Mouse (Mus musculus): ENCODE results near the gene Pole. TPM values are rescaled to one million over a fixed set of nuclear protein-coding genes. Genes with fewer than 3 reads are reported as not detected.

Gene Pole
- total RNA-seq, 2 experiments from 2014 or later = 1.3 TPM

Other genes starting within 250 kb of the Pole start
- 10 to 100 TPM in 1 of 2 experiments, 1 to 10 TPM in 1; 8.1 to 10.3 TPM for gene Gm17655, start 213.8 kb upstream of the Pole start, total RNA-seq (2021)
- under 1 TPM; 0.25 to 0.53 TPM for gene Gm35315, start 191.9 kb upstream of the Pole start, total RNA-seq (2021)
- 10 to 100 TPM in 1 of 2 experiments, 1 to 10 TPM in 1; 9.6 to 12.8 TPM for gene Plcxd1, start 186.3 kb upstream of the Pole start, total RNA-seq (2021)
- 10 to 100 TPM; 80.5 to 95.6 TPM for gene Gtpbp6, start 178.1 kb upstream of the Pole start, total RNA-seq (2021)
- gene Zfp605, start 176.2 kb upstream of the Pole start, total RNA-seq (2021) = 10 to 100 TPM; 17.4 to 18.6 TPM
- 10 to 100 TPM; 51.3 to 54.7 TPM for gene Chfr, start 150.5 kb upstream of the Pole start, total RNA-seq (2021)
- gene Golga3, start 109.6 kb upstream of the Pole start, total RNA-seq (2021) = 10 to 100 TPM; 42.3 to 44.4 TPM
- 10 to 100 TPM; 37.5 to 46.0 TPM for gene Ankle2, start 55.3 kb upstream of the Pole start, total RNA-seq (2021)
- gene Pgam5, start 16.4 kb upstream of the Pole start, total RNA-seq (2021) = 10 to 100 TPM; 60.0 to 65.1 TPM
- 1 to 10 TPM; 8.0 to 8.1 TPM for gene Pxmp2, start 120 bp upstream of the Pole start, total RNA-seq (2021)
- gene P2rx2, start 56.9 kb downstream of the Pole start, total RNA-seq (2021) = under 1 TPM in 1 of 2 experiments, not detected in 1; 0.23 TPM
- gene Lrcol1, start 58.4 kb downstream of the Pole start, total RNA-seq (2021) = not detected
- gene Fbrsl1, start 162.2 kb downstream of the Pole start, total RNA-seq (2021) = 10 to 100 TPM; 68.6 to 73.8 TPM

Measured in left cerebral cortex, postnatal 25 days (tissue).